Mouse (Mus musculus) lung, postnatal 0 days (tissue): Measurements from ENCODE around the gene Gpr179.
A peak's percentile ranks its signal among the peaks of the same experiment; 100 is the strongest.

Experiments
- CTCF ChIP-seq: IDR thresholded peaks from 2 replicates; pipeline ENCODE4 v1.5.1; 2016; ENCODE audit warnings: antibody characterized with exemption, mild to moderate bottlenecking
- EP300 ChIP-seq: IDR thresholded peaks from 2 replicates; pipeline ENCODE4 v1.6.1; 2016; ENCODE audit warnings: antibody characterized with exemption, mild to moderate bottlenecking, control low read depth

- TF ChIP-seq CTCF (no peak), EP300 (peak; percentile 88)
These were observed 18.0 kb downstream of the Gpr179 start for GRCm38 (mm10) chr11:97333896-97334295.
